Mouse (Mus musculus) liver, embryonic 12.5 days (tissue): ENCODE data around the gene Zfp740. TPM values are rescaled to one million over a fixed set of nuclear protein-coding genes. Genes with fewer than 3 reads are reported as not detected.
A peak's percentile ranks its signal among the peaks of the same experiment; 100 is the strongest.

Experiments
- ATAC-seq: fragments of 200-750 bp; cut with Nextera tagmentation; 2 replicates; pipeline ENCODE4 v1.8.0; 2017; ENCODE audit warnings: moderate number of reproducible peaks, mild to moderate bottlenecking, moderate library complexity
- H3K27ac ChIP-seq: fragments of 300-500 bp; sonication (generic); 2 replicates; pipeline ENCODE4 v1.5.1; 2016; ENCODE audit warnings: mild to moderate bottlenecking
- H3K27me3 ChIP-seq: fragments of 300-500 bp; sonication (generic); replicated peaks from 2 replicates; pipeline ENCODE4 v1.6.1; 2016; ENCODE audit warnings: mild to moderate bottlenecking, moderate library complexity
- H3K36me3 ChIP-seq: fragments of 300-500 bp; sonication (generic); 2 replicates; pipeline ENCODE4 v1.6.1; 2016; ENCODE audit warnings: mild to moderate bottlenecking, moderate library complexity
- H3K4me1 ChIP-seq: fragments of 300-500 bp; sonication (generic); 2 replicates; pipeline ENCODE4 v1.6.1; 2016
- H3K4me2 ChIP-seq: fragments of 300-500 bp; sonication (generic); 2 replicates; pipeline ENCODE4 v1.6.1; 2016; ENCODE audit warnings: mild to moderate bottlenecking, moderate library complexity
- H3K4me3 ChIP-seq: fragments of 300-500 bp; sonication (generic); 2 replicates; pipeline ENCODE4 v1.5.1; 2016; ENCODE audit warnings: mild to moderate bottlenecking, moderate library complexity
- H3K9ac ChIP-seq: fragments of 300-500 bp; sonication (generic); 2 replicates; pipeline ENCODE4 v1.6.1; 2016; ENCODE audit warnings: mild to moderate bottlenecking, moderate library complexity
- H3K9me3 ChIP-seq: fragments of 300-500 bp; sonication (generic); replicated peaks from 2 replicates; pipeline ENCODE4 v1.6.1; 2016; ENCODE audit warnings: mild to moderate bottlenecking, moderate library complexity
- WGBS: fragments of 180-500 bp; shearing (Covaris S2); methylation state at CpG from one replicate; pipeline ENCODE4 v1.1.7; 2016; ENCODE audit not compliant: insufficient replicate concordance; 5-methylcytosine and 5-hydroxymethylcytosine counted together
- polyA plus RNA-seq: library from polyadenylated mRNA; unstranded; fragments of >200 nt; fragmentation: Nextera tagmentation; extraction: Ambion mirVana; gene quantifications from 2 replicates; pipeline ENCODE4 v1.2.1, GENCODE M21; 2016

Gene Zfp740
- polyA plus RNA-seq, 1 experiment from 2014 or later, result 31.2 TPM

DNA sequence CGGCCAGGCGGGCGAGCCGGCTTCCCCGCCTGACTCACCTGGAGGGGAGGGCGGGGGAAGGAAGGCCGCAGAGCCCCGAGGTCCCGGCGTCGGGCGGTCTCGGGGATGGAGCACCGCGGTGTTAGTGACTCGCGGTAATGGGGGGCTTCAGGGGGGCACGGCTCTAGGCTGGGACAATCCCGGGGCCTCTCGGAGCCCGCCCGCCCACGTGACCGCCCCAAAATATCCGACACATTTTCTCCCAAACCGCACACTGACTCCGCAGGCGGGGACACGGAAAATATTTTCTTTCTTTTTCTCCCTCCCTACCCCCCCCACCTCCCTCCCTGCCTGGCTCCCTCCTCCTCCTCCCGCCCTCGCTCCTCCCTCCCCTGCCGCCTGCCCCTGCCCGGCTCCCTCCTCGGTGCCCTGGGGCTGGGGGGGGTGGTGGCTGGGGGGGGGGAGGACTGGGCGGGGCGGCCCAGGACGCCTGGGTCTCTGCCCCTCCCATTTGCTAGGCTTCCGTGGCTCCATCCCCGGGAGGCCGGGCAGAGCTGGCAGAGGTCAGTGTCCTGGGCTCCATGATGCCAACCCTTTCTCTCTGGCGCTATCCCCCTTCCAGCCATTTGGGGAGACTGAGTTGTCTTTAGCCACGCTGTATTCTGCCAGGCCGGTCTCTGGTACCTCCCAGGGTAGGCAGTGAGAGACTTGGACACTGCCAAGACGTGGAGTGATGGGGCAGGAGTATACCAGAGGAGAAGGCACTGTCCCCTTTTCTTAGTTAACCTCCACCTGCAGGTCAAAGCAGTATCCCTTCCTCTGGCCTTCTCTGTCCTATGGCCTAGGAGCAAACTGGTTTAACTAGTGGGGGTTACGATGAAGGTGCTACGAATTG is 54.4 kb downstream of the Zfp740 start, which contains the start of gene Rarg:
Rarg (minus strand) TSS at position 316 of the 874 bp plus-strand sequence.
- peaks cover 25% of the 10 kb centered on the region for H3K4me1 ChIP-seq
- H3K36me3 ChIP-seq, result no peaks in the 10 kb centered on the region
- peak within 1 kb of the TSS; percentile 86 for H3K4me2 ChIP-seq
- H3K27ac ChIP-seq, result no peak within 1 kb of the TSS
- 3% methylated on average over 40 of the region's 46 CpGs for WGBS
- H3K27me3 ChIP-seq, result peaks cover 93% of the 10 kb centered on the region
- H3K9ac ChIP-seq, result peak within 1 kb of the TSS; percentile 55; the same call in 1 of the 2 replicates
- peak; percentile 39; the same call in 1 of the 2 replicates for ATAC-seq
- no peaks in the 10 kb centered on the region for H3K9me3 ChIP-seq
- H3K4me3 ChIP-seq, result peak within 1 kb of the TSS; percentile 58

DNA sequence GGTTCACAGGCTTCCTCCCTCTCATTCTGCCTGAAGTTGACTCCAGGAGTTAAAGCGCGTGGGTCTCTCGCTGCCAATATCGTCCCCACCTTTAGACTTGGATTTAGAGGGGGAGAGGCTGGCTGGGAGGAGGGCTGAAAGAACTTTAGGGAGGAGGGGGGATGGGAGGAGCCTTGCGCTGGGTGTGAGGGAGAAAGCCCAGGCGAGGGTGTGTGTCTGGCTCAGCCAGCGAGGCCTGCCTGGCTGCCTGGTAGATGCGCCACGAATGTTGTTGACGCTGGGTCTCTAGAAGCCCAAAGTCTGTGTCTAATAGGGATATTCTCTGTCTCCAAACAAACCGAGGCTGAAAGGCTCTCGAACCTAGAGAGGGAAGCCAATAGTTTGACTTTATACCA is 55.0 kb downstream of the Zfp740 start:
- Histone ChIP-seq H3K36me3 (no peaks in the 10 kb centered on the region), H3K9me3 (no peaks in the 10 kb centered on the region), H3K4me2 (peak overlapping the region; percentile 86), H3K4me3 (no peak overlapping the region), H3K27ac (no peak overlapping the region), H3K4me1 (peaks cover 25% of the 10 kb centered on the region), H3K9ac (no peak overlapping the region), H3K27me3 (peaks cover 93% of the 10 kb centered on the region)
- ATAC-seq, result no peak
- WGBS, result 12% methylated on average over 12 of the region's 12 CpGs

DNA sequence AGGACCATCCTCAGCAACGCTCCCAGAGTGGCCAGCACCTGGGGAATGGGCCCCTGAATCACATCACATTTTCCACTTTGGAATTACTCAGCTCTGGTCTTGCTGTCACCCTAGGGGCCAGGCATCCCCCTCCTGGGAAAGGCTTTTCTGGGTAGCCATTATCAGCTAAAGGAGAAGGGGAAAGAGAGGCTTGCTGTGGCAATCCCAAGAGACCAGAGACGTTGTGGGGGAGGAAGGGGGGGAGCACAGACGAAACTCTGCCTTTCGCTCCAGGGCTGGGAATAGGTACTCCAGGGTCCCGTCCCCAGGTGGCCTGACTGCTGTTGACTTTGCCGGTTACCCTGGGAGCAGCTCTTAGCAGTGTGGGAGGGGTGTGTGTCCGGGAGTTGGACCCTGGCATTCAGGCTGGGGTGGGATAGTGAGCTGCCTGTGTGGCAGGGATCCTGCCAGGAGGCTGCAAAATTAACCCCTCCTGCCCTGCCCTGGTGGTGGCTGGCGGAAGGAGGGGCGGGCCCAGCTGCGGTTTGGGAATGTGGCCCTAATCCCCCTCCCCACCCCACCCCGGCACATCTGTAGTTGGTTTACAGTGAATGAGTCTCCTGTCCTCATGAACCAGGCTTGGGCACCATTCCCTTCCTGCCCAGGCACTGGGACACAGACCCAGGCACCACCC is 55.7 kb downstream of the Zfp740 start:
- Histone ChIP-seq H3K27me3 (peaks cover 94% of the 10 kb centered on the region), H3K27ac (no peak overlapping the region), H3K36me3 (no peaks in the 10 kb centered on the region), H3K4me2 (no peak overlapping the region), H3K4me1 (peaks cover 25% of the 10 kb centered on the region), H3K4me3 (no peak overlapping the region), H3K9ac (no peak overlapping the region), H3K9me3 (no peaks in the 10 kb centered on the region)
- 24% methylated on average over 11 of the region's 11 CpGs for WGBS
- ATAC-seq, result no peak

DNA sequence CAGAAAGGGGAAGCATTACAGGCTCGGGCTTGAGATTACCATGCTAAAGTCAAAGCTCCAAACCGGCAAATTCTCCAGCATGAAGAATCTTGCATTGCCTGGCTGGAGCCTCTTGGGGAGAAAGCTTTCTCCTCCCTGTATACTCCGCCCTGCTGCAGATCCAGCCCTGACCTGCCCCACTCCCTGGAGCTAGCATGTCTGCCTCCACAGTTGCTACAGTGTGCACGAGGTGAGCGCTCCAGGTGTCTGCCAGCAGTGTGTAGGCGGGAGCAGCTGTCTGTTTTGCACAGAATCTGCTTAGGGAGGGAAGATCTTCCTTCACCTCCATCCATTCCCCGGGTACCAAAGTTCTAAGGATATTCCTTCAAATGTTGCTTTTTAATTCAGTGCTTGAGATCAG is 59.5 kb downstream of the Zfp740 start:
- WGBS, result 44% methylated on average over 7 of the region's 7 CpGs
- peaks cover 59% of the 10 kb centered on the region for H3K27me3 ChIP-seq
- no peak overlapping the region for H3K4me2 ChIP-seq
- peaks cover 13% of the 10 kb centered on the region for H3K4me1 ChIP-seq
- no peaks in the 10 kb centered on the region for H3K9me3 ChIP-seq
- no peak overlapping the region for H3K9ac ChIP-seq
- H3K4me3 ChIP-seq, result no peak overlapping the region
- ATAC-seq, result no peak
- H3K27ac ChIP-seq, result no peak overlapping the region
- H3K36me3 ChIP-seq, result no peaks in the 10 kb centered on the region

DNA sequence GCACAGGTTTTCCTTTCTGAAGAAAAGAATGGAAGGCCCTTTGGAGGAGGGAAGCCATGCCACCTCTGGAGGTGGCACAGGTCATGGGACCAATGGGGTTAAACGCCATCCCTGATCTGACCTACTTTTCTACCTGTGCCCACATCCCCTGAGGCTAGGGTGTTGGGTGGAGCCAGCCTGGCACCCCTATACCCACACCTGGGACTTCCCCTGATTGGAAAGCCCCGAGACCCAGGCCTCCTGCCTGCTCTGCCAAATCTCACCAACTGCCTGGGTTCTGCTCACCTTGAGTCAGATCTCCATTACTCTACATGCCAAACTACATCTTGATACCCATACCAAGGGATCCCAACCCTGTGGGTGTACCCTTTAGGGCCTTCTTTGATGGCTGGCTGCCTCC is 60.0 kb downstream of the Zfp740 start:
- ATAC-seq, result no peak
- Histone ChIP-seq H3K9ac (no peak overlapping the region), H3K27ac (no peak overlapping the region), H3K4me3 (no peak overlapping the region), H3K4me2 (no peak overlapping the region), H3K9me3 (no peaks in the 10 kb centered on the region), H3K36me3 (no peaks in the 10 kb centered on the region), H3K27me3 (peaks cover 56% of the 10 kb centered on the region), H3K4me1 (peaks cover 9% of the 10 kb centered on the region)
- WGBS, result 51% methylated on average over 2 of the region's 2 CpGs

Other genes with a start within 250 kb of the Zfp740 start
- gene Krt78, start 249.0 kb upstream of the Zfp740 start, polyA plus RNA-seq, result not detected in 2 replicates
- gene Krt8, start 198.8 kb upstream of the Zfp740 start, polyA plus RNA-seq, result 71.9 and 75.3 TPM in 2 replicates
- gene Krt18, start 175.1 kb upstream of the Zfp740 start, polyA plus RNA-seq, result 72.7 and 77.6 TPM in 2 replicates
- 91.7 and 91.8 TPM in 2 replicates for gene Eif4b, start 129.5 kb upstream of the Zfp740 start, polyA plus RNA-seq
- gene Tns2, start 102.8 kb upstream of the Zfp740 start, polyA plus RNA-seq, result 6.4 and 9.2 TPM in 2 replicates
- 14.9 and 15.0 TPM in 2 replicates for gene Spryd3, start 67.0 kb upstream of the Zfp740 start, polyA plus RNA-seq
- 0.72 and 1.1 TPM in 2 replicates for gene Igfbp6, start 58.9 kb upstream of the Zfp740 start, polyA plus RNA-seq
- gene Soat2, start 52.7 kb upstream of the Zfp740 start, polyA plus RNA-seq, result 28.3 and 29.8 TPM in 2 replicates
- 21.9 and 26.6 TPM in 2 replicates for gene Csad, start 1.5 kb downstream of the Zfp740 start, polyA plus RNA-seq
- 6.4 and 8.9 TPM in 2 replicates for gene Itgb7, start 28.7 kb downstream of the Zfp740 start, polyA plus RNA-seq
- gene Rarg, start 54.3 kb downstream of the Zfp740 start, polyA plus RNA-seq, result 4.4 and 4.9 TPM in 2 replicates
- not detected in 2 replicates for gene Gm9918, start 67.3 kb downstream of the Zfp740 start, polyA plus RNA-seq
- 40.8 and 41.6 TPM in 2 replicates for gene Mfsd5, start 76.2 kb downstream of the Zfp740 start, polyA plus RNA-seq
- 38.6 and 39.4 TPM in 2 replicates for gene Espl1, start 93.0 kb downstream of the Zfp740 start, polyA plus RNA-seq
- gene Pfdn5, start 122.9 kb downstream of the Zfp740 start, polyA plus RNA-seq, result 150 and 168 TPM in 2 replicates
- gene Myg1, start 128.5 kb downstream of the Zfp740 start, polyA plus RNA-seq, result 62.0 and 66.8 TPM in 2 replicates
- gene Aaas, start 147.5 kb downstream of the Zfp740 start, polyA plus RNA-seq, result 69.7 and 74.7 TPM in 2 replicates
- gene Sp7, start 163.9 kb downstream of the Zfp740 start, polyA plus RNA-seq, result 0.37 and 0.63 TPM in 2 replicates
- gene Sp1, start 202.9 kb downstream of the Zfp740 start, polyA plus RNA-seq, result 5.1 and 5.6 TPM in 2 replicates
- gene Amhr2, start 242.1 kb downstream of the Zfp740 start, polyA plus RNA-seq, result 0.12 and 0.31 TPM in 2 replicates